Mouse (Mus musculus): ENCODE data around the gene Ccr9. TPM values are rescaled to one million over a fixed set of nuclear protein-coding genes. Genes with fewer than 3 reads are reported as not detected.
A peak's percentile ranks its signal among the peaks of the same experiment; 100 is the strongest.
"Not testable (repeated sequence)": the region's sequence is repeated elsewhere in the genome, so short reads cannot be mapped to it uniquely, and the experiment has no call there.

Ccr9 gene
- total RNA-seq, 2 experiments from 2014 or later = not detected

GRCm38 (mm10) chr9:123709226-123709625 is 31.0 kb downstream of the Ccr9 start:
- no peak for DNase-seq (ENCODE audit: low spot score)
- intact Hi-C loops (cut with DNase I) = no loop called here

GRCm38 (mm10) chr9:123713111-123713510 is 34.9 kb downstream of the Ccr9 start:
- intact Hi-C loops (cut with DNase I) = no loop called here

GRCm38 (mm10) chr9:123716301-123716700 is 38.1 kb downstream of the Ccr9 start:
- DNase-seq (ENCODE audit: low spot score) = no peak
- intact Hi-C loops (cut with DNase I) = loop anchor here (2.0 kb wide), 1 partner anchor 78 kb away; no protein-coding TSS in a partner anchor

More at GRCm38 (mm10) chr9:123713111-123713510, 34.9 kb downstream of the Ccr9 start:
- no peak for DNase-seq (ENCODE audit: low spot score)

- peak; percentile 92 for DNase-seq (ENCODE audit: low spot score)
These were observed 39.2 kb downstream of the Ccr9 start, which contains the start of gene Lztfl1 for GRCm38 (mm10) chr9:123717186-123718008. TSS of gene Lztfl1 (minus strand) at chr9:123717697.

DNA sequence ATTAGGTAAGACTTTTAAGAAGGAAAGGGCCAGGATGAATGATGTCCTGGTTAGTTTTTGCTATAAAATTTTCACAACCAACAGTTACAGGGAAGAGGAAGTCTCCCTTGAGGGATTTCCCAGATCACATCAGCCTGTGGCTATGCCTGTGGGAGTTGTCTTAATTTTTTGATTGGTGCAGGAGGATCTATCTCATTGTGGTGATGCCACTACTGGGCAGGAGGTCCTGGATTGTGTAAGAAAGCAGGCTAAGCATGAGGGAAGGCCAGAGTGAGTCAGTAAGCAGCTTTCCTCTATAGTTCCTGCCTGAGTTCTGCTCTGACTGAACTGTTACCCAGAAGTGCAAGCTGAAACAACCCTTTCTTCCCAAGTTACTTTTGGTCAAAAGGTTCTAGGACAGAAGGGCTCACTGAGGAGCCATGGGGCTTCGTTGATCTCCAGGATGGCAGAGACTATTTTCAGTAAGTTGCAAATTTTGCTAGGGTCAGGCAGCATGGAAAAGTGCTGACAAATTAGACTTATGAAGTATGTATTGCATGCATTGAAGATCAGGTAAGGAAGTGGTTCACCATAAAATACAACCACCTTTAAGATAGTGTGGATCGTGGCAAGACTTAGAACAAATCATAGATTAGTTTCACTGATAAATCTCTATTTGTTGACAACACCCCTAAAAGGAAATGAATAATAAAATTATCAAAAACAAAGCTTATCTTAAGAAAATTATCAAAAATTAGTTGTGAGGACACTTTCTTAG is 44.7 kb downstream of the Ccr9 start:
- no peak for DNase-seq (ENCODE audit: low spot score)
- intact Hi-C loops (cut with DNase I) = no loop called here

More at GRCm38 (mm10) chr9:123717186-123718008, 39.2 kb downstream of the Ccr9 start, which contains the start of gene Lztfl1:
- intact Hi-C loops (cut with DNase I) = loop anchor here (2.0 kb wide), 1 partner anchor 77 kb away; no protein-coding TSS in a partner anchor

DNA sequence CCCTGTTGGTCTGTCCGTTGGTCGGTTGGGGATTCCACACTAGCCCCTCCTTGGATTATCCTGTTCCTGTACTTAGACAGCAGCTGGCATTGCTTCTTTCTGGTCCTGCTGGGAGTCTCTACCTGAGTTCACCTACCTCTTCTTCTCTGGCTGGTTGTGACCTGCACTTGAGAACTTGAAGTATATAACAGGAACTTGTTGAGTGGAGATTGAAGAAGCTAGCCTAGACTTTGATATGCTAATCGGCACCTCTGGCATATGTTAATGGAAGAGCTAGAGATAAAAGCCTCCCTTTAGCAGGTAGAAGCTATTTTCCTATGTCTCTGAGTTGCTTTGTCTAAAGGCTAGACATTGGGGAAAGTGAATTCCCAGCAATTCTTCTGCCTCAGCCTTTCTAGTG is 53.0 kb downstream of the Ccr9 start:
- no peak for DNase-seq (ENCODE audit: low spot score)
- intact Hi-C loops (cut with DNase I) = no loop called here

DNA sequence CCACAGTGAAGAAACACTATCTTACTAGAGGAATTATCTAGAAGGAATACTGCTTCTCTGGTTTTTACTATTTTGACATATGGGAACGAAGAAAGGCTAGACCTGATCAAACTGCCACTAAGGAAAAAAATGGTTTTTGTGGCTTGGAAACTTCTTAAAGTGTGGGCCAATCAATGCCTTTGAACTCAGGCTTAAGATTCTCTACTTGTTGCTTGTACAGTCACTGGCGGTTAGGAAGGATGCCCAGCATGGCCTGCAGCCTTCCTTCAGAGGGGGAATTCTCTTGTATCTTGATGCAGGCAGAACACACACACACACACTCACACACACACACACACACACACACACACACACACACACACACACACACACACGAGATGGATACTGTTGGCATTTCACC is 55.9 kb downstream of the Ccr9 start:
- intact Hi-C loops (cut with DNase I) = no loop called here

GRCm38 (mm10) chr9:123740799-123741198 is 62.6 kb downstream of the Ccr9 start:
- intact Hi-C loops (cut with DNase I) = no loop called here
- no peak for DNase-seq (ENCODE audit: low spot score)

More for the DNA sequence above, 55.9 kb downstream of the Ccr9 start:
- DNase-seq (ENCODE audit: low spot score) = no peak

GRCm38 (mm10) chr9:123749687-123750086 is 71.4 kb downstream of the Ccr9 start:
- DNase-seq (ENCODE audit: low spot score); intact Hi-C loops (cut with DNase I): not testable (repeated sequence)

DNA sequence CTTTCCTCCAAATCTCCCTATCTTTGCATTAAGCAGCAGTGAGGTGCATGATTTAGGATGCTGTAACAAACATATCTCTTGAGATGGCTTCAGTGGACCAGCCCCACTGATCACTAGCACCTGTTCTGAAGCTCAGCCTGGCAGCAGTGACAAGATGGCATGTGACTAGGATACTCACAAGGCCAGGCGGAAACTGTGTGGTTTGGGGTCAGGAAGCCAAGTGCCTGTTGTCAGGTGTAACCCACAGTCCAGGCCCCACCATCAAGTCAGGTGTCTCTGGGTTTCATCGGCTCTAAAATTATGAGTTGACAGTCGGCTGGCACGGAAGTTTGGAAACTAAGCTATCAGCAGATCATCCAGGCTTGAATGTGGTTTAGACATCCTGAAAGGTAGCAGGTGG is 76.1 kb downstream of the Ccr9 start:
- DNase-seq (ENCODE audit: low spot score) = no peak
- intact Hi-C loops (cut with DNase I) = no loop called here

DNA sequence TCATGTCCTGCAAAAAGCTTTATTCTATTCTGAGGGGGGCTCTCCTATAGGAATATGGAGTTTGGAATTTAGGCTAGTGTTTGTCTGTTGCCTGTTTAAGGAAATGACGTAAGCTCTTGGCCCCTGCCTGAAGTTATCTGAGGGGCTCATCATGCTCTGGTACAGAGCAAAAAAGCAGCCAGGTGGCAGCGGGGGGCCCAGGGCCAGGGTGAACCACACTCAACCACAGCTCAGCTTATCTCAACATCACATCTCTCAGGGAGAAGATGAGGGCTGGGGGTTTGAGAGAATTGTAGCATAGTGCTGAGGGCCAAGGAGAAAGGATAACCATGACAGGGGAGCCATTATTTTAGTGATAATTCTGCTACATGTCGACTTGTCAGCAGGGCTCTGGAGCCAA is 78.5 kb downstream of the Ccr9 start:
- DNase-seq (ENCODE audit: low spot score) = no peak
- intact Hi-C loops (cut with DNase I) = no loop called here

GRCm38 (mm10) chr9:123757326-123757725 is 79.1 kb downstream of the Ccr9 start:
- intact Hi-C loops (cut with DNase I) = no loop called here
- DNase-seq (ENCODE audit: low spot score) = no peak

DNA sequence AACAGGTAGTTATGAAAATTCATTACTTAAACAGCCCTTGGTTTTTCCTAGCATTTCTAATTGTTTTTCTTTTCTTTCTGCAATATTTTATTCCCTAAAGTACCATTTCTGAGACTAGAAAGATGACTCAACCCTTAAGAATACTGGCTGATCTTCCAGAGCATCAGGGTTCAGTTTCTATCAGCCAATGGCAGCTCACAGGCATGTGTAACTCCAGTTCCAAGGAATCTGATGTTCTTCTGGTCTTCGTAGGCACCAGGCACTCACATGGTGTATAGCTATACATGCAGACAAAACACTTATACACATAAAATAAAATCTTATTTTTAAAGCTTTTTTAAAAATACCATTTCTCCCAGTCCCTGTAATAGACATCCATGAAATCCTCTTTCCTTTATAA is 79.9 kb downstream of the Ccr9 start:
- no peak for DNase-seq (ENCODE audit: low spot score)

GRCm38 (mm10) chr9:123758645-123759044 is 80.4 kb downstream of the Ccr9 start:
- intact Hi-C loops (cut with DNase I) = no loop called here
- no peak for DNase-seq (ENCODE audit: low spot score)

More for the DNA sequence above, 79.9 kb downstream of the Ccr9 start:
- intact Hi-C loops (cut with DNase I) = no loop called here

DNA sequence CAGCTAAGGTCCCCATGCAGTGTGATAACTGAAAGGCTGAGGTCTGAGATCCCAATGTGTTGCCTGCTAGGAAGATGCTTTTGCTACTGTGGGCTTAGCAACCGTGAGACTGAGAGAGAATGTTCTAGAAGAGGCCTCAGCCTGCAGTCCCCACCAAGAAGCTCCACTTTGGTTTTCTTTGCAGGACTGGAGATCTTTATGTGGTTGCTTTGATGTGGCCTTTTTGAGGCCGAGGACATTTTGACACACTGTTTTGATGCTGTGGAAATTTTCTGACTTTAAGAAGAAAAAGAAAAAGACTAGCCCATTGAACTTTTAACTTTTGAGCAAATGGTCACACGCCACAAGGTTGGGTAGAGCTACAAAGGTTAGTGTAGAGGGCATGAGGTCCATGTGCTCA is 82.6 kb downstream of the Ccr9 start:
- intact Hi-C loops (cut with DNase I) = no loop called here
- no peak for DNase-seq (ENCODE audit: low spot score)

DNA sequence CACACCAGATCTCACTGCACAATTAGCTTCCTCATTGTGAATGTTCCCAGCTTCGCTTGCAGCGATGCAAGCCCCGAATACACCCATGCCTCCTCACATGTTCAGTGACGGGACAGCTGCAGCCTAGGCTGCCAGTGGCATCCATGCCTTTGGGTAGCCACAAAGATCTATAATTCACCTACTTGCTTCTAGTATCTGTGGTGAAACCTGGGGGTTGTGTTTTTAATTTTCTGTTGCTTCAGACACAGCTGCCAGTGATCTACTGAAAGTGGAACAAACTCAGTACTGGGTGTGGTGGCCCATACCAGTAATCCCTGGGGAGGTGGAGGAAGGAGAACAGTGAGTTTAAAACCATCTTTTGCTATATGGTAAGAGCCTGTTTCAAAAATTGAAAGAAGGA is 84.6 kb downstream of the Ccr9 start:
- DNase-seq (ENCODE audit: low spot score) = no peak
- intact Hi-C loops (cut with DNase I) = no loop called here

GRCm38 (mm10) chr9:123763771-123764170 is 85.5 kb downstream of the Ccr9 start:
- DNase-seq (ENCODE audit: low spot score) = no peak
- intact Hi-C loops (cut with DNase I) = no loop called here

DNA sequence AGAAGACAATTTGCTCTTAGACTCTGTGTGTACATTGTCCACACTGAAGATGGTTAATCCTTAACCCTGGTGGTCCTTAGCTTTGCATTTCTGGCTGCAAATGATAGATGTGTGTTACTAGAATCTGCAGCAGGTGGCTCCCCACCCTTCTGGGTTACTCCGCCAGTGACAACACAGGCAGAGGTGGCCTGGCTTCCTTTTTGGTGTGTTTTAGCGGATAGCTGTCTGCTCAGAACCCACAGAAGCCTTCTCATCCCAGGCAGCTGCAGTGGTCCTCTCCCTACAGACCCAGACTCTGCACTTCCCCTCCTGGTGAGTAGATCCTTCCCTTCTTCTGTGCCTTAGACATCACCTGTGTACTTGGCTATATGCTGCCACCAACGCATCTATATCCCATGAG is 88.8 kb downstream of the Ccr9 start:
- DNase-seq (ENCODE audit: low spot score) = no peak
- intact Hi-C loops (cut with DNase I) = no loop called here

DNA sequence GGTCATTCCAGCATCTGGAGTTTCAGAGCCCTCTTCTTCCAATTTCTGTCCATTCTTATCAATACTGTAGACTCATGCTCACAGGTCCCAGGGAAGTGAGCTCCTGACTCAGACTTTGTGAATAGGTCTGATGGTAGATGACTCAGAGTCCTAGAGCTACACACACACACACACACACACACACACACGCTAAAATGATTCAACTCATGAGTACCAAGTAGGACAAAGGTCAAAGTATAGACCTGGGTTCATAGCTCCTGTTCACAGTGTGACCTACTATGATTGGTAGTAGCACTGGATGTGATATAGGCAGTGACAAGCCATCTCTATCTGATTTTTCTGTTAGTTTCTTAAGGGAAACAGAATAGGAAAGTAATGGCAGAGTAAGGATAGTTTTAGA is 90.2 kb downstream of the Ccr9 start:
- intact Hi-C loops (cut with DNase I) = no loop called here

GRCm38 (mm10) chr9:123769532-123769931 is 91.3 kb downstream of the Ccr9 start:
- intact Hi-C loops (cut with DNase I) = no loop called here
- no peak for DNase-seq (ENCODE audit: low spot score)

More for the DNA sequence above, 90.2 kb downstream of the Ccr9 start:
- no peak for DNase-seq (ENCODE audit: low spot score)

- DNase-seq (ENCODE audit: low spot score); intact Hi-C loops (cut with DNase I): not testable (repeated sequence)
These were observed 95.1 kb downstream of the Ccr9 start for GRCm38 (mm10) chr9:123773299-123773698.

All from heart, postnatal 25 days (tissue).